Mouse (Mus musculus): ENCODE data around the gene Dll4. TPM values are rescaled to one million over a fixed set of nuclear protein-coding genes. Genes with fewer than 3 reads are reported as not detected.
A peak's percentile ranks its signal among the peaks of the same experiment; 100 is the strongest.

Dll4 gene
- polyA plus RNA-seq (2015; fragmentation: Nextera tagmentation; extraction: Ambion mirVana): 3.9 and 10.4 TPM in 2 replicates

- H3K27me3 ChIP-seq (replicated peaks): peaks cover 93% of the 10 kb centered on the region
- under 1% methylated on average over 32 of the region's 33 CpGs for WGBS
Observed at GRCm38 (mm10) chr2:119325568-119326143, at the start of gene Dll4. Gene Dll4, plus strand, starts transcription at chr2:119325784.

GRCm38 (mm10) chr2:119276926-119277325 is 48.7 kb upstream of the Dll4 start:
- Histone ChIP-seq H3K9me3 (replicated peaks) (no peaks in the 10 kb centered on the region), H3K36me3 (no peaks in the 10 kb centered on the region), H3K27ac (replicated peaks) (no peak overlapping the region), H3K4me1 (no peaks in the 10 kb centered on the region), H3K4me2 (no peak overlapping the region), H3K27me3 (replicated peaks) (0 out of 2 replicates have a peak, but pooled peaks cover 3% of the 10 kb centered on the region), H3K9ac (replicated peaks) (no peak overlapping the region), H3K4me3 (replicated peaks) (no peak overlapping the region)
- WGBS: 84% methylated on average over 7 of the region's 7 CpGs
- ATAC-seq (ENCODE audit: low FRiP score): no peak

More at GRCm38 (mm10) chr2:119325568-119326143, at the start of gene Dll4:
- Histone ChIP-seq H3K4me1 (peaks cover 76% of the 10 kb centered on the region), H3K9me3 (replicated peaks) (no peaks in the 10 kb centered on the region), H3K4me3 (replicated peaks) (peak within 1 kb of the TSS; percentile 50), H3K4me2 (peak within 1 kb of the TSS; percentile 98), H3K27ac (replicated peaks) (no peak within 1 kb of the TSS), H3K9ac (replicated peaks) (peak within 1 kb of the TSS; percentile 59), H3K36me3 (no peaks in the 10 kb centered on the region)
- 0 out of 2 replicates have a peak, but pooled peaks have one; percentile 15 for ATAC-seq (ENCODE audit: low FRiP score)

GRCm38 (mm10) chr2:119277810-119278209 is 47.8 kb upstream of the Dll4 start:
- no peak overlapping the region for H3K4me3 ChIP-seq (replicated peaks)
- WGBS: 91% methylated on average over 23 of the region's 23 CpGs
- no peaks in the 10 kb centered on the region for H3K36me3 ChIP-seq
- ATAC-seq (ENCODE audit: low FRiP score): no peak
- no peaks in the 10 kb centered on the region for H3K9me3 ChIP-seq (replicated peaks)
- no peaks in the 10 kb centered on the region for H3K4me1 ChIP-seq
- H3K9ac ChIP-seq (replicated peaks): no peak overlapping the region
- no peak overlapping the region for H3K27ac ChIP-seq (replicated peaks)
- H3K27me3 ChIP-seq (replicated peaks): 0 out of 2 replicates have a peak, but pooled peaks cover 3% of the 10 kb centered on the region
- H3K4me2 ChIP-seq: no peak overlapping the region

GRCm38 (mm10) chr2:119281899-119282565 is 43.6 kb upstream of the Dll4 start:
- 91% methylated on average over 7 of the region's 7 CpGs for WGBS
- H3K9me3 ChIP-seq (replicated peaks): no peaks in the 10 kb centered on the region

GRCm38 (mm10) chr2:119287372-119287771 is 38.2 kb upstream of the Dll4 start:
- 90% methylated on average over 5 of the region's 5 CpGs for WGBS
- no peaks in the 10 kb centered on the region for H3K9me3 ChIP-seq (replicated peaks)
- peaks cover 26% of the 10 kb centered on the region for H3K4me1 ChIP-seq
- H3K27me3 ChIP-seq (replicated peaks): no peaks in the 10 kb centered on the region
- peaks cover 20% of the 10 kb centered on the region for H3K36me3 ChIP-seq
- no peak overlapping the region for H3K9ac ChIP-seq (replicated peaks)
- H3K4me2 ChIP-seq: no peak overlapping the region
- no peak for ATAC-seq (ENCODE audit: low FRiP score)
- no peak overlapping the region for H3K27ac ChIP-seq (replicated peaks)
- H3K4me3 ChIP-seq (replicated peaks): no peak overlapping the region

More at GRCm38 (mm10) chr2:119281899-119282565, 43.6 kb upstream of the Dll4 start:
- H3K9ac ChIP-seq (replicated peaks): no peak overlapping the region
- no peak for ATAC-seq (ENCODE audit: low FRiP score)
- H3K4me2 ChIP-seq: no peak overlapping the region
- H3K4me1 ChIP-seq: no peaks in the 10 kb centered on the region
- H3K36me3 ChIP-seq: no peaks in the 10 kb centered on the region
- H3K27ac ChIP-seq (replicated peaks): no peak overlapping the region
- H3K27me3 ChIP-seq (replicated peaks): no peaks in the 10 kb centered on the region
- no peak overlapping the region for H3K4me3 ChIP-seq (replicated peaks)

GRCm38 (mm10) chr2:119288270-119288882 is 37.2 kb upstream of the Dll4 start, which contains the start of gene Vps18:
Gene Vps18, plus strand, starts transcription at chr2:119288740.
- Histone ChIP-seq H3K4me1 (peaks cover 26% of the 10 kb centered on the region), H3K9me3 (replicated peaks) (no peaks in the 10 kb centered on the region), H3K4me2 (peak within 1 kb of the TSS; percentile 74), H3K27ac (replicated peaks) (peak within 1 kb of the TSS; percentile 76), H3K27me3 (replicated peaks) (no peaks in the 10 kb centered on the region), H3K4me3 (replicated peaks) (peak within 1 kb of the TSS; percentile 75), H3K36me3 (peaks cover 30% of the 10 kb centered on the region), H3K9ac (replicated peaks) (peak within 1 kb of the TSS; percentile 81)
- peak; percentile 93 for ATAC-seq (ENCODE audit: low FRiP score)
- 1% methylated on average over 31 of the region's 31 CpGs for WGBS

GRCm38 (mm10) chr2:119289014-119289416 is 36.6 kb upstream of the Dll4 start:
- Histone ChIP-seq H3K4me1 (peaks cover 26% of the 10 kb centered on the region), H3K36me3 (peaks cover 37% of the 10 kb centered on the region), H3K27me3 (replicated peaks) (no peaks in the 10 kb centered on the region), H3K9me3 (replicated peaks) (no peaks in the 10 kb centered on the region), H3K4me2 (peak overlapping the region; percentile 74), H3K27ac (replicated peaks) (peak overlapping the region; percentile 69), H3K9ac (replicated peaks) (peak overlapping the region; percentile 81), H3K4me3 (replicated peaks) (peak overlapping the region; percentile 75)
- peak; percentile 28 for ATAC-seq (ENCODE audit: low FRiP score)
- 4% methylated on average over 11 of the region's 11 CpGs for whole genome bisulfite sequencing

- no peak overlapping the region for H3K4me3 ChIP-seq (replicated peaks)
- no peak overlapping the region for H3K4me2 ChIP-seq
- WGBS: 95% methylated on average over 5 of the region's 5 CpGs
- H3K9ac ChIP-seq (replicated peaks): no peak overlapping the region
- no peak overlapping the region for H3K27ac ChIP-seq (replicated peaks)
- H3K36me3 ChIP-seq: peaks cover 63% of the 10 kb centered on the region
- H3K27me3 ChIP-seq (replicated peaks): no peaks in the 10 kb centered on the region
- no peaks in the 10 kb centered on the region for H3K9me3 ChIP-seq (replicated peaks)
- peaks cover 35% of the 10 kb centered on the region for H3K4me1 ChIP-seq
- no peak for ATAC-seq (ENCODE audit: low FRiP score)
Observed at GRCm38 (mm10) chr2:119292281-119292680, 33.3 kb upstream of the Dll4 start.

- Histone ChIP-seq H3K27ac (replicated peaks) (no peak overlapping the region), H3K4me3 (replicated peaks) (no peak overlapping the region), H3K4me2 (no peak overlapping the region), H3K36me3 (peaks cover 69% of the 10 kb centered on the region), H3K9ac (replicated peaks) (no peak overlapping the region), H3K27me3 (replicated peaks) (no peaks in the 10 kb centered on the region), H3K4me1 (peaks cover 31% of the 10 kb centered on the region), H3K9me3 (replicated peaks) (no peaks in the 10 kb centered on the region)
- ATAC-seq (ENCODE audit: low FRiP score): no peak
- 96% methylated on average over 17 of the region's 17 CpGs for WGBS
Observed at GRCm38 (mm10) chr2:119292852-119293251, 32.7 kb upstream of the Dll4 start.

GRCm38 (mm10) chr2:119293311-119293710 is 32.3 kb upstream of the Dll4 start:
- 94% methylated on average over 17 of the region's 17 CpGs for WGBS
- Histone ChIP-seq H3K4me1 (peaks cover 27% of the 10 kb centered on the region), H3K9ac (replicated peaks) (no peak overlapping the region), H3K4me3 (replicated peaks) (no peak overlapping the region), H3K4me2 (no peak overlapping the region), H3K9me3 (replicated peaks) (no peaks in the 10 kb centered on the region), H3K36me3 (peaks cover 71% of the 10 kb centered on the region), H3K27me3 (replicated peaks) (no peaks in the 10 kb centered on the region), H3K27ac (replicated peaks) (no peak overlapping the region)
- no peak for ATAC-seq (ENCODE audit: low FRiP score)

- H3K4me1 ChIP-seq: peaks cover 27% of the 10 kb centered on the region
- H3K27me3 ChIP-seq (replicated peaks): no peaks in the 10 kb centered on the region
- peaks cover 75% of the 10 kb centered on the region for H3K36me3 ChIP-seq
- no peak for ATAC-seq (ENCODE audit: low FRiP score)
- no peak overlapping the region for H3K4me2 ChIP-seq
- H3K9ac ChIP-seq (replicated peaks): no peak overlapping the region
- 93% methylated on average over 34 of the region's 34 CpGs for WGBS
- no peak overlapping the region for H3K27ac ChIP-seq (replicated peaks)
- H3K9me3 ChIP-seq (replicated peaks): no peaks in the 10 kb centered on the region
- H3K4me3 ChIP-seq (replicated peaks): no peak overlapping the region
Observed at GRCm38 (mm10) chr2:119293776-119294390, 31.7 kb upstream of the Dll4 start.
